ENCODE assay signal across 17 mouse cellular contexts in the genomic region with DNA sequence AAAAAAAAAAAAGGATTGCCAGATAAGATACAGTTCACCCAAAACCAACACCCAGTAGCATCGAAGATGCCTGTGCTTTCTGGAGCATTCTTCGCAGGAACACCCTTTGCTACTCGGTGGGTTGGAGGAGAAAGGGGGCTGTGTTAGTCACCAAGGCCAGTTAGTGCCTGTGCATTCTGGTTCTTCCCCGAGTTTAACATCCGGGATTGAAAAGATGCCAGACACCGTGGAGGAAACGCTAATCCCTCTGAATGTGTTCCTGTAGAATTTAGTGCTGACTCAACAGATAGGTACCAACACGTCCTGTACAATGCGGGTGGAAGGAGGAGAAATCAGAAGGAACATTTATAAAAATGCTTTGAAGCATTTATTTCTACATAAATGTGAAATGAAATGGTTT.
A peak's percentile ranks its signal among the peaks of the same experiment; 100 is the strongest.
DNase-seq lines count a peak whose midpoint lies in the region; ATAC-seq and TF ChIP-seq lines count a peak whose summit lies in the region.
"Had no signal": no experiment of that assay in that cellular context is flagged by ENCODE, and none has a peak within 500 bp of the region (broad histone marks: within the 10 kb centered on the region; RNA-seq: fewer than 3 reads in every experiment).

No protein-coding gene starts in this region.

- no peaks in the 10 kb centered on the region for H3K4me1 ChIP-seq in forebrain, postnatal 0 days (ENCODE audit: insufficient read depth)
- H3K4me1 ChIP-seq in forebrain, embryonic 12.5 days: no peaks in the 10 kb centered on the region
- no peaks in the 10 kb centered on the region for H3K4me1 ChIP-seq in midbrain, postnatal 0 days (ENCODE audit: insufficient read depth, low read length)
- no peaks in the 10 kb centered on the region for H3K4me1 ChIP-seq in midbrain, embryonic 15.5 days
- H3K4me1 ChIP-seq: heart, embryonic 13.5 days; hindbrain, embryonic 15.5 days; midbrain, embryonic 13.5 days had no signal

- no peak for TF ChIP-seq CTCF in forebrain, postnatal 0 days (IDR thresholded peaks at IDR 0.05; ENCODE audit: low read depth)
- TF ChIP-seq CTCF in midbrain, postnatal 0 days (IDR thresholded peaks at IDR 0.05): no peak

- 58% methylated on average over 9 of the region's 9 CpGs for WGBS in forebrain, postnatal 0 days
- WGBS in forebrain, embryonic 12.5 days: 85% methylated on average over 9 of the region's 9 CpGs
- 61% methylated on average over 9 of the region's 9 CpGs for WGBS in midbrain, postnatal 0 days
- 74% methylated on average over 9 of the region's 9 CpGs for WGBS in midbrain, embryonic 15.5 days

- peak; percentile 43; the same call in 1 of the 2 replicates for ATAC-seq in forebrain, postnatal 0 days
- no peak for ATAC-seq in forebrain, embryonic 12.5 days (ENCODE audit: low FRiP score)
- no peak for ATAC-seq in midbrain, postnatal 0 days (ENCODE audit: low FRiP score)
- ATAC-seq in midbrain, embryonic 15.5 days (replicated peaks): no peak
- ATAC-seq: midbrain, embryonic 13.5 days had no signal

- DNase-seq in forebrain, postnatal 0 days: peak; percentile 32
- peak; percentile 46 for DNase-seq in midbrain, postnatal 0 days (ENCODE audit: low spot score)
- DNase-seq in cerebellum, adult 9-10 months: peak; percentile 43
- DNase-seq in telencephalon, adult 2 months (ENCODE audit: low read depth, low spot score): peak; percentile 6
- DNase-seq in heart, postnatal 4 days: no peak
- DNase-seq in neural tube, embryonic 10.5 days (ENCODE audit: extremely low spot score, low spot score): no peak
- DNase-seq: adrenal gland, adult 2 months; gastrocnemius, adult 2 months; kidney, adult 9 months; lung, postnatal 14 days had no signal

- H3K9me3 ChIP-seq in forebrain, postnatal 0 days (ENCODE audit: low read length): no peaks in the 10 kb centered on the region
- no peaks in the 10 kb centered on the region for H3K9me3 ChIP-seq in forebrain, embryonic 12.5 days
- no peaks in the 10 kb centered on the region for H3K9me3 ChIP-seq in midbrain, postnatal 0 days (ENCODE audit: low read length)
- no peaks in the 10 kb centered on the region for H3K9me3 ChIP-seq in midbrain, embryonic 15.5 days
- H3K9me3 ChIP-seq: heart, embryonic 13.5 days; hindbrain, embryonic 15.5 days; midbrain, embryonic 13.5 days had no signal

- H3K4me3 ChIP-seq in forebrain, postnatal 0 days (ENCODE audit: low read depth, low read length): no peak overlapping the region
- no peak overlapping the region for H3K4me3 ChIP-seq in forebrain, embryonic 12.5 days (replicated peaks)
- no peak overlapping the region for H3K4me3 ChIP-seq in midbrain, postnatal 0 days (ENCODE audit: low read depth, low read length)
- no peak overlapping the region for H3K4me3 ChIP-seq in midbrain, embryonic 15.5 days
- H3K4me3 ChIP-seq: gastrocnemius, adult 2 months; heart, embryonic 13.5 days; hindbrain, embryonic 15.5 days; left cerebral cortex, adult 2 months; midbrain, embryonic 13.5 days had no signal

- no peaks in the 10 kb centered on the region for H3K27me3 ChIP-seq in forebrain, postnatal 0 days (ENCODE audit: insufficient read depth, low read length)
- H3K27me3 ChIP-seq in forebrain, embryonic 12.5 days: 0 out of 2 replicates have a peak, but pooled peaks cover 4% of the 10 kb centered on the region
- no peaks in the 10 kb centered on the region for H3K27me3 ChIP-seq in midbrain, postnatal 0 days (ENCODE audit: insufficient read depth, low read length)
- H3K27me3 ChIP-seq in midbrain, embryonic 15.5 days (replicated peaks): no peaks in the 10 kb centered on the region
- H3K27me3 ChIP-seq: heart, embryonic 13.5 days; hindbrain, embryonic 15.5 days; midbrain, embryonic 13.5 days had no signal

- H3K4me2 ChIP-seq in forebrain, postnatal 0 days (ENCODE audit: low read depth): no peak overlapping the region
- H3K4me2 ChIP-seq in forebrain, embryonic 12.5 days: no peak overlapping the region
- H3K4me2 ChIP-seq in midbrain, postnatal 0 days (ENCODE audit: low read depth, low read length, poor library complexity, severe bottlenecking): no peak overlapping the region
- H3K4me2 ChIP-seq in midbrain, embryonic 15.5 days: no peak overlapping the region
- H3K4me2 ChIP-seq: heart, embryonic 13.5 days; hindbrain, embryonic 15.5 days; liver, embryonic 11.5 days; midbrain, embryonic 13.5 days had no signal

- H3K9ac ChIP-seq in forebrain, postnatal 0 days: no peak overlapping the region
- H3K9ac ChIP-seq in forebrain, embryonic 12.5 days: no peak overlapping the region
- no peak overlapping the region for H3K9ac ChIP-seq in midbrain, postnatal 0 days (replicated peaks; ENCODE audit: low read length, poor library complexity, severe bottlenecking)
- no peak overlapping the region for H3K9ac ChIP-seq in midbrain, embryonic 15.5 days
- H3K9ac ChIP-seq: heart, embryonic 13.5 days; hindbrain, embryonic 15.5 days; midbrain, embryonic 13.5 days had no signal

- 0 out of 2 replicates have a peak overlapping the region, but pooled peaks have one; percentile 36 for H3K27ac ChIP-seq in forebrain, postnatal 0 days (ENCODE audit: low read depth, low read length)
- H3K27ac ChIP-seq in forebrain, embryonic 12.5 days: no peak overlapping the region
- no peak overlapping the region for H3K27ac ChIP-seq in midbrain, postnatal 0 days (ENCODE audit: low read depth, low read length)
- no peak overlapping the region for H3K27ac ChIP-seq in midbrain, embryonic 15.5 days
- H3K27ac ChIP-seq: gastrocnemius, adult 2 months; heart, embryonic 13.5 days; hindbrain, embryonic 15.5 days; left cerebral cortex, adult 2 months; midbrain, embryonic 13.5 days had no signal

- H3K36me3 ChIP-seq in forebrain, postnatal 0 days (ENCODE audit: insufficient read depth): no peaks in the 10 kb centered on the region
- H3K36me3 ChIP-seq in forebrain, embryonic 12.5 days (replicated peaks): no peaks in the 10 kb centered on the region
- no peaks in the 10 kb centered on the region for H3K36me3 ChIP-seq in midbrain, postnatal 0 days (ENCODE audit: insufficient read depth, low read length)
- no peaks in the 10 kb centered on the region for H3K36me3 ChIP-seq in midbrain, embryonic 15.5 days (replicated peaks)
- H3K36me3 ChIP-seq: heart, embryonic 13.5 days; hindbrain, embryonic 15.5 days; midbrain, embryonic 13.5 days had no signal

Comparison
In these comparisons a context has a peak if more than half of its experiments do, and no peak if none do; other contexts are left out.
1. DNase-seq: peak in forebrain, postnatal 0 days (single experiment), midbrain, postnatal 0 days (single experiment), cerebellum, adult 9-10 months (single experiment) and telencephalon, adult 2 months (single experiment); none in heart, postnatal 4 days (single experiment) and neural tube, embryonic 10.5 days (single experiment).